Mouse (Mus musculus): ENCODE data around the gene Samd4b.

GRCm38 (mm10) chr7:28637511-28637910 lies 39.6 kb upstream of the Samd4b start:
- TF ChIP-seq HCFC1 (IDR thresholded peaks at IDR 0.05; ENCODE audit: borderline replicate concordance, insufficient read depth, low read length): no peak
- TF ChIP-seq ZC3H11A (IDR thresholded peaks at IDR 0.05; ENCODE audit: borderline replicate concordance, low read depth, low read length): no peak
- TF ChIP-seq CHD2 (IDR thresholded peaks at IDR 0.05; ENCODE audit: low read depth, low read length): no peak
- no peak for TF ChIP-seq ZNF384 (IDR thresholded peaks at IDR 0.05; ENCODE audit: low read depth, low read length)
